Mouse (Mus musculus) neural tube, embryonic 12.5 days (tissue): ENCODE measurements at regions not wholly inside any gene's neighbourhood (a gene's known extent, or its start where the extent isn't known, plus 50 kb on each side); places are given as distances from the start of the nearest gene placed in this dataset.

Experiments used
- ATAC-seq: fragments of 200-750 bp; cut with Nextera tagmentation; 2 replicates; pipeline ENCODE4 v1.8.0; 2017; ENCODE audit warnings: low read depth, mild to moderate bottlenecking, moderate TSS enrichment, moderate library complexity; ENCODE audit not compliant: low FRiP score
- H3K27ac ChIP-seq: fragments of 300-500 bp; sonication (generic); 2 replicates; pipeline ENCODE4 v1.5.1; 2016
- H3K27me3 ChIP-seq: fragments of 300-500 bp; sonication (generic); replicated peaks from 2 replicates; pipeline ENCODE4 v1.6.1; 2016; ENCODE audit warnings: mild to moderate bottlenecking
- H3K36me3 ChIP-seq: fragments of 300-500 bp; sonication (generic); 2 replicates; pipeline ENCODE4 v1.6.1; 2016; ENCODE audit warnings: mild to moderate bottlenecking
- H3K4me1 ChIP-seq: fragments of 300-500 bp; sonication (generic); 2 replicates; pipeline ENCODE4 v1.6.1; 2016
- H3K4me2 ChIP-seq: fragments of 300-500 bp; sonication (generic); replicated peaks from 2 replicates; pipeline ENCODE4 v1.6.1; 2016; ENCODE audit warnings: mild to moderate bottlenecking
- H3K4me3 ChIP-seq: fragments of 300-500 bp; sonication (generic); 2 replicates; pipeline ENCODE4 v1.5.1; 2016
- H3K9ac ChIP-seq: fragments of 300-500 bp; sonication (generic); 2 replicates; pipeline ENCODE4 v1.6.1; 2016; ENCODE audit warnings: mild to moderate bottlenecking
- H3K9me3 ChIP-seq: fragments of 300-500 bp; sonication (generic); 2 replicates; pipeline ENCODE4 v1.6.1; 2016; ENCODE audit warnings: mild to moderate bottlenecking
- WGBS: fragments of 180-500 bp; shearing (Covaris S2); methylation state at CpG from one replicate; pipeline ENCODE4 v1.1.7; 2016; 5-methylcytosine and 5-hydroxymethylcytosine counted together

- Histone ChIP-seq H3K4me2 (no peak overlapping the region), H3K27ac (no peak overlapping the region), H3K9ac (no peak overlapping the region), H3K36me3 (no peaks in the 10 kb centered on the region), H3K9me3 (no peaks in the 10 kb centered on the region), H3K27me3 (no peaks in the 10 kb centered on the region), H3K4me3 (no peak overlapping the region), H3K4me1 (no peaks in the 10 kb centered on the region)
- ATAC-seq: peak; percentile 72
- 58% methylated on average over 2 of the region's 2 CpGs for WGBS
These were observed 69.4 kb downstream of the Gm11487 start for GRCm38 (mm10) chr4:73335218-73336104.
